Mouse (Mus musculus) left cerebral cortex, adult 2 months (tissue): Measurements from ENCODE around the gene Sfxn5. TPM values are rescaled to one million over a fixed set of nuclear protein-coding genes. Genes with fewer than 3 reads are reported as not detected.

ENCODE experiments used
- DNase-seq, 2 experiments: peaks; one replicate each; pipeline ENCODE4 v3.0.0; 2021 to 2022; ENCODE audit warnings: low spot score in 2 of 2, mixed read lengths in 1 of 2; ENCODE audit errors: extremely low spot score in 1 of 2
- H3K27ac ChIP-seq: fragments of 200-600 bp; 2 replicates; pipeline ENCODE4 v1.8.1; 2022
- H3K4me3 ChIP-seq: fragments of 200-600 bp; 2 replicates; pipeline ENCODE4 v1.8.1; 2022
- CTCF ChIP-seq: fragments of 200-600 bp; IDR thresholded peaks from 2 replicates; pipeline ENCODE4 v1.8.1; 2022; ENCODE audit warnings: antibody characterized with exemption, mild to moderate bottlenecking, moderate library complexity
- intact Hi-C: fragments of 180-260 bp; cut with DNase I; formaldehyde crosslinking; loops from one replicate; pipeline ENCODE4 v1.15.1; 2025
- total RNA-seq, 2 experiments: library from RNA; stranded (reverse); gene quantifications; 2 replicates each; pipeline ENCODE4 v1.2.3; 2021

Sfxn5 gene
- total RNA-seq, 2 experiments from 2014 or later, result 161 to 173 TPM

DNA sequence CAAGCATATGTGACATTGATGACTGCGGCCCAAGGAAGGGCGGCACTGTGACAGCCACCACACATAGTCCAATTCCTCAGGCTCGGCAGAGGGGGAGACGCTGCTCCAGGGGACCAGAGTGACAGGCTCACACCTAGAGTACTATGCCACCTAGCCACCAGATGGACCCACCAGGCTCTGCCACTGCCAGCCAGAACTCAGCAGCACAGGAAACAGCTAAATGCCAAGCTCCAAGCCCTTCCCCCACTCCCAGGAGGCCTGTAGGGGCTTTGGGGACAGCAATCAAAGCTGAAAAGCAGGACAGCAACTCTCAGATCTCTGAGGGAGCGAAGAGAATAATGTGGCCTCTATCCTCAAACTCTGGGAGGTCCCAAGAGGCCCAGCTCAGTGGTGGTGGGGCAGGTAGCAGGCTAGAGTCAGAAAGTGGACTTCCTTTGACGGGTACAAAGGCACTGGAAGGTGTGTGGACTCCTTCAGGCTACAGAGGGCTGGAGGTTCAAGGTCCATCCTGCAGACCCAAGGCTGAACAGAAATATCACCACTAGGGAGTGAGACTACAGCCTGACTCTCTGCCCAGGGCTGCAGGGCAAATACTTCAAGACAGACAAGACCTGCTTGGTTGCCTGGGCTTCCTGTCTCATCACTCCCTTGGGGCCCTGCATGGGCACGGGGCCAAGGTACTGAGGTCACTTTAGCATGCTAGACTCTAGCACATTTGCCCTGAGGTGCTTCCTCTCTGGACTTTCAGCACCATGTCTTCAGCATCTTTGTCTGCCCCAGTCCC lies 37.6 kb downstream of the Sfxn5 start:
- DNase-seq, result no peak

DNA sequence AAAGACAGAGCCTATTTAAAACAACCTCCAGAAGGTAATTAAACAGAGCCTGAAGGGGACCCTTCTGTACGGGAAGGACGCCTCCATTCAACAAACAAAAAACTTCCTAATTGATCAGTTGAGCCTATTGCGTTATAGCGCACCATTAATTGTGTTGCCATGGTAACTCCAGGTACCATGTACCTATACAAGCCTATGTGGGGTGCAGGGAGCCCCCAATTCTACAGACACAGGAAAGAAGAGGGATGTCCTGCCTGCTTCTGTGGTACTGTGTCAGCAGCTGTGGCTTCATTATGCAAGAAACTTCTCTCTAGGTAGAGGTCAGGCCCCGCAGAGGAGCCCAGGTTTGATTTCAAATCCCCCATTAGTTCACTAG lies 39.2 kb downstream of the Sfxn5 start:
- no peak for TF ChIP-seq CTCF
- H3K4me3 ChIP-seq, result no peak overlapping the region
- intact Hi-C loops, result no loop called here
- H3K27ac ChIP-seq, result peak overlapping the region; percentile 9; the same call in 1 of the 2 replicates
- DNase-seq, result no peak

More for the DNA sequence above, 37.6 kb downstream of the Sfxn5 start:
- Histone ChIP-seq H3K4me3 (no peak overlapping the region), H3K27ac (0 out of 2 replicates have a peak overlapping the region, but pooled peaks have one; percentile 18)
- intact Hi-C loops, result loop anchor here (2.0 kb wide), 1 partner anchor 35 kb away; no protein-coding TSS in a partner anchor
- no peak; the same call in 1 of the 2 replicates for TF ChIP-seq CTCF

DNA sequence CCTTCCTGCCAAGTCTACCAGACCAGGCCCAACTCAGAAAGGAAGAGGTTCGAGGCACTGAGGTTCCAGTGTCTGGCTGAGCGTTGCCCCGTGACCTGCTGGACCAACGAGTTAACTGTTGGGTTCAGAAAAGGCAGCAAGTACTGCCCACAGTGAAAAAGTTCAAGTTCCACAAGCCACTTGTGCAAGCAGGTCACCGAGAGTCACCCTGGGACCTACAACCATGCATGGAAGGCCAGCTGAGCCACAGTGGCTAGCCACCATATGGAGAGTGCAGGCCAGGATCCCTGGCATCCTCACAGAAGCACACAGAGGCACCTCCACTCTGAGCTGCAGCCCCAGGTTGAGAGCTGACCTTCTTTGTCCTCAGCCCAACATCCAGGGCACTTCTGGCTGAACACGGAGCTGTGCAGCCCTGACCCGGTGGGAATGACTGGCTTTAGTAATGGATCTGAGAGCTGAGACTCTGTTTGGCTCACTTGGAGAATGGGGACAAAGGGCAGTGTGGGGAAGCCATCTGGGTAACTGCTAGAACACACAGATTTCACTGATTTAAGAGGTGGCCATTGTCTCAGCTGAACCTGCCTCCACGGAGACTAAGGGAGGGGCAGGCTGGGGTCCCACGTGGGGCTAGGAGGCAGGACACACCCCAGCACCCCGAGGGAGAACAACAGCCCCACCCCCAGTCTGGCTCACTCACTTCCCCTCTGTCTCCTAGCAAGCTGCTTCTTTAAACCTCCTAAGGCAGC lies 39.8 kb downstream of the Sfxn5 start:
- peak overlapping the region; percentile 9; the same call in 1 of the 2 replicates for H3K27ac ChIP-seq
- intact Hi-C loops, result no loop called here
- H3K4me3 ChIP-seq, result no peak overlapping the region
- TF ChIP-seq CTCF, result no peak
- DNase-seq, result no peak

GRCm38 (mm10) chr6:85290869-85291824 lies 42.1 kb downstream of the Sfxn5 start:
- no peak overlapping the region for H3K4me3 ChIP-seq
- intact Hi-C loops, result no loop called here
- no peak for DNase-seq
- peak; percentile 49 for TF ChIP-seq CTCF
- no peak overlapping the region for H3K27ac ChIP-seq

DNA sequence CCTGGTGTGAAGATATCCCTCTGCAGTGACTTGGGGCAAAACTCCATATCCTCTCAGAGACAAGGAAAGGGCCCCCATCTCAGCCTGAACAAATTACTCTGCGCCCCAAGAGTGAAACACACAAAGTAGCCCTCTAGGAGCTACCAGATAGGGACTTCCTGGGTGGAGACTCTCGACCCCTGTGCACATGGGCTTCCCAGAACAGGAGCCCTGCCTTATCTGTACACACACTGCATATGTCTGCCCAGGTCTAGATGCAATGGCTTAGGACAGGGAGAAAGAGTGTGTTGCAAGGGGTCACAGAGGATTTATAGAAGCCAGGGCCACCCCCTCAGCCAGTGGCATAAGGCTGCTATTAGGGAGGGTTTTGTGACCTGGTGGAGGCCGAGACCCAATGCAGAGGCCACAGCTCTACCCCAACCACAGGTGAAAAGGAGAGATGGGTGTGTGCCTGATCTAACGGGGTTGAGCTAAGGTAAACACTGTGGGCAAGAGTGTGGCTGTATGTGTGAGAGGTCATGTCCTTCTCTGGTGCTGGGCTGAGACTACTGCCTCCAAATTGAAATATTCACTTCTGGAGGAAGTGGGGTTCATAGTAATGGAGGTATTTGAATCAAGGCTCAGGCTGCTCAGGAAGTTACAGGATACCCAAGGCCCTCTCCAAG lies 44.9 kb downstream of the Sfxn5 start:
- no peak for TF ChIP-seq CTCF
- Histone ChIP-seq H3K4me3 (no peak overlapping the region), H3K27ac (no peak overlapping the region)
- intact Hi-C loops, result no loop called here
- DNase-seq, result no peak

GRCm38 (mm10) chr6:85286283-85287047 lies 46.8 kb downstream of the Sfxn5 start:
- intact Hi-C loops, result no loop called here
- no peak for TF ChIP-seq CTCF
- peak overlapping the region; percentile 19; the same call in 1 of the 2 replicates for H3K27ac ChIP-seq
- no peak overlapping the region for H3K4me3 ChIP-seq
- DNase-seq, result no peak

GRCm38 (mm10) chr6:85280871-85281270 lies 52.4 kb downstream of the Sfxn5 start:
- peak overlapping the region; percentile 15; the same call in 1 of the 2 replicates for H3K4me3 ChIP-seq
- peak overlapping the region; percentile 91 for H3K27ac ChIP-seq
- intact Hi-C loops, result loop anchor here (2.0 kb wide), 1 partner anchor 52 kb away; the partner anchor contains the start of gene Sfxn5
- DNase-seq, result peak in 1 of 2 experiments; percentile 64
- no peak for TF ChIP-seq CTCF

GRCm38 (mm10) chr6:85276571-85276970 lies 56.7 kb downstream of the Sfxn5 start:
- intact Hi-C loops, result loop anchor here (1.0 to 2.0 kb wide), 2 partner anchors 58 to 90 kb away; partner anchors contain the start of gene Emx1
- peak in 1 of 2 experiments; percentile 69 for DNase-seq
- TF ChIP-seq CTCF, result no peak
- H3K27ac ChIP-seq, result peak overlapping the region; percentile 90
- no peak overlapping the region for H3K4me3 ChIP-seq

DNA sequence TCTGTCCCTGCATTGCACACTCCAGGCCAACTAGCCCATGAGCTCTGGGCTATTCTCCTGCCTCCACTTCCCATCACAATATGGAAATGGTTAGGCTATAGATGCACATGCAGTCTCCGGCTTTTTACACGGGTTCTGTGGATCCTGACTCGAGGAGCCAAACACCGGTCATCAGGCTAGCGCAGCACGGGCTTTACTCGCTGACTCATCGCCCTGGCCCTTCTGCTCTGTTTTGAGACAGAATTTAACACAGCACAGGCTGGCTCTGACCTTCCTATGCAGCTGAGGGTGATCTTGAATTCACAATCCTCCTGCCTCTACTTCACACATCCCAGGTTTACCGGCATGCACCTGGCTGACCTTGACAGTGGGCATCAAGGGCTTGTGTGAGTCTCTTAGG lies 60.8 kb downstream of the Sfxn5 start:
- Histone ChIP-seq H3K4me3 (no peak overlapping the region), H3K27ac (no peak overlapping the region)
- TF ChIP-seq CTCF, result no peak
- no peak for DNase-seq
- intact Hi-C loops, result no loop called here

GRCm38 (mm10) chr6:85266060-85266459 lies 67.2 kb downstream of the Sfxn5 start:
- no peak for DNase-seq
- TF ChIP-seq CTCF, result no peak
- Histone ChIP-seq H3K27ac (peak overlapping the region; percentile 76), H3K4me3 (no peak overlapping the region)
- intact Hi-C loops, result no loop called here
